Mouse (Mus musculus) R1 (cell line): Measurements from ENCODE around the gene Ascc1.

Source experiments
- DNase-seq: peaks from one replicate; pipeline ENCODE4 v3.0.0-alpha.2; 2018; ENCODE audit warnings: low read depth, low spot score

Ascc1 gene

DNA sequence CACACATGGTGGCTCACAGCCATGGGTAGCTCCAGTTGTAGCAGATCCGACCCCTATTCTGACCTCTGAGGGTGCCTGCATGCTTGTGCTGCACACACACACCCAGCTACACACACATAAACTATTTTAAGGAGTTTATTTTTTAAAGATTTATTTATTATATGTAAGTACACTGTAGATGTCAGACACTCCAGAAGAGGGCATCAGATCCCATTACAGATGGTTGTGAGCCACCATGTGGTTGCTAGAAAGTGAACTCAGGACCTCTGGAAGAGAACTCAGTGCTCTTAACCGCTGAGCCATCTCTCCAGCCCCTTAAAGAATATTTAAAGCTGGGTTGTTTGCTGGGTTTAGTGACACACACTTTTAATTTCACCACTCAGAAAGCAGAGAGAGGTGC is 16.7 kb downstream of the Ascc1 start:
- DNase-seq: no peak

DNA sequence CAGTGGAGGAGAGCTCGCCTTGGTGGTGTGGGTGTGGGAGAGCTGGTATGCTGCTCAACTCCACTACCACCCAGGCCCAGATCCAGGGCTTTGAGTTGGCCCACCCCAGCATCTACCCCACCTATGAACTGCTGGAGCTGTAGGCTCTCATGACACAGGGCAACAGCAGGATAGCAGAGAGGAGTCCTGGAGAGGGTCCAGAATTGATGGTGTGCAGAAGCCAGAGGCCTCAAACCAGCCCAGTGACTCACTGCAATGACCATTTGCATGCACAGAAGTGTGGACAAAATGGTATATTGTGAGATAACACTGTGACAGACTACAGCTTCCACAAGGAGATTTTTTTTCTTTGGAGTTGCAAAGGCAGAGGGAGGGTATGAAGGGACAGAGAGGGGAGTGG is 21.1 kb downstream of the Ascc1 start:
- no peak for DNase-seq

DNA sequence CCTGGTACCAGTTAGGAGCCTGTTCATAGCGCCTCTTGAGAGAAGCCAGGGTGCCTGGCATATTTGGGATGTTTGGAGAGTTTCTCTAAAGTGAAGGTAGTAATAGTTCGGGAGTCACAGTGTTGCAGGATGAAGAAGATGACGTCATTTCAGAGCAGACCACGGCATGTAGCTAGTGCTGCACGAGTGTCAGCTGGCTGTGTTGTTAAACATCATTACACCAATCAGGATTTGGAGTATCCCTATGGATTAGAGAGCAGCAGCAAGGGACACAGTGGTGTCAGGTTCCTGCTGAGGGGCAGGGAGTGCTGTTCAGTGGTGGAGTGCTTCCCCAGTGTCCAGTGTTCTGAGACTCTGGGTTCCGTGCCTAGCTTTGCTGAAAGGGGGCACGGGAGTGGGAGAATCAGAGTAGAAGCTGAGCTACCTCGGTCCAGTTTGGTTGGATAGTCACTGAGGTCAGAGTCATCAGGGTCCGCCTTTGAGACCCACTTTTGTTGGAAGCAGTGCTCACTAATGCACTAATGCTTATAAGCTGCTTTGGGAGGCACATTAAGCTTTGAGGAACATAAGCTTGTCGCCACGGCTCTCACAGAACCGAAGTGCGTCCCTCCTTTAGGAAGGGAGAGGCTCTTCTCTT is 24.3 kb downstream of the Ascc1 start:
- no peak for DNase-seq

DNA sequence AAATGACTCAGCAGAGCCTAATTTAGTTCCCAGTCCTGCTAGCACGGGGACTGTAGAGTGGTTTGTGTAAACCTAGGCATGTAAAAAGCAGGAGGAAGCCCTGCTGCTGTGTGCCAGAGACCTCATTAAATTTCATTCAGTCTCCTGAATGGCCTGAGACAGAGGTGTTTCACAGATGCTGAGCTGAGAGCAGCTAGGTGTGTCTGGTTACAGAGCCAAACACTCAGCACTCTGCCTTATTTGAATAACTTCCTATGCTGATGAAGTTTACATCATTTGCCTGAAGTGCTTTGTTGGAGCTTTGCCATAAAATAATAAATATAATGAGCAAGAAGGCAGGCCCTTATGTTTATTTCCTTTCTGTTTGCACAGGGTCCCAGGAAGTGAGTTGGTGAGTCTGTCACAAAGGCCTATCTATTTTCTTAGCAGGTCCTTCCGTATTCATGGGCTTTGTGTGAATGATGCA is 25.0 kb downstream of the Ascc1 start:
- no peak for DNase-seq

DNA sequence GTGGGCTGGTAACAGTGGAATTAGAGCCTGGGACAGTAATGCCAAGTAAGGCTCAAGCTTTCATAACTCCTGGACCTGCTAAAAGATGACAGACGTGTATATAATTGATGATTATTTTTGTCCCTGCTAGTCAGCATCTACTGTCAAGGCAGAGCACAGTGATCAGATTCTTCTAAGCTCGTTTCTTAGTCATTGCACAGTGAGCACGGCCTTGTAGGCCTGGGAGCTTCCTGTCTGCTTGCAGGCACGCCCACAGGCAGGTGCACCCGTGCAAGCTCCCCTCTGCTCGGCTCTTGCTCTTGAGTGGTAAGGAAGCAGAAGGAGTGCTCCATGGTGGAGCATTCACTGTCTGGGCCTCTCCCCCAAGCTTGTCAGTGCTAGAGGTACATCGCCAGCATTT is 25.6 kb downstream of the Ascc1 start:
- peak; percentile 30 for DNase-seq

DNA sequence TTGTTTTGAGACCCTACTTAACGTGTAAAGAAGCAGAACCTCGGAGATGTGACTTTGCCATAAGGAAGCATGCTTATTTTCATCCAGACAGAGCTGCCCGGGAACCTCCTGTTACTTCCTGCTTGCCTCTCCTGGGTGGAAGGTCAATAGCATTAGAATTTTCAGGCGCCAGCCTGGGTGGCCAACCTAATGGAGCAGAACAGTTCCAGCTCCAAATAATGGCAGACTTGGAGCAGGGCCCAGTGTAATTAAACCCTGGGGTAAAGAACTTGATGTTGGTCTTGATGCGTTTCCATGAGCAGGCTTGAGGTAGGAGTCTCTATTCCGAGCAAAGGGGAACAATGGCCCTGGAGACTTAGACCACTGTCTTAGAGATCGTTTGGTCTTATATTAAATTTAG is 26.4 kb downstream of the Ascc1 start:
- no peak for DNase-seq

DNA sequence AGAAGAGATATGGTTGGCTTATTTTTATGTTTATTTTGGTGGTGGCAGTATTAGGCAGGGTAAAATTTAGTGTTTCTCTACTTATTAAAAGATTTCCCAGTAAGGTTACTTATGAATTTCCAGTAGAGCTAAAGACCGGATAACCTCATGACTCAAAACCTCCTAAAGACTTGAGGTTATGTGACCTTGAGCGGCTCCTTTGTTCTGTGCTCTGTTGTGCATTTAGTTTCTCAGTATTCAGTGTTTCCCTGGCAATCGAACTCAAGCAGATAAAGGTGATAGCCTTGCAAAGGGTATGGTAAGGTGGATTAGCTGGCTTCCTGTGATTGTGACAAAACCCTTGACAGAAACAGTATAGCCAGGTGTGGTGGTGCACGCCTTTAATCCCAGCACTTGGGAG is 26.8 kb downstream of the Ascc1 start:
- peak; percentile 81 for DNase-seq

DNA sequence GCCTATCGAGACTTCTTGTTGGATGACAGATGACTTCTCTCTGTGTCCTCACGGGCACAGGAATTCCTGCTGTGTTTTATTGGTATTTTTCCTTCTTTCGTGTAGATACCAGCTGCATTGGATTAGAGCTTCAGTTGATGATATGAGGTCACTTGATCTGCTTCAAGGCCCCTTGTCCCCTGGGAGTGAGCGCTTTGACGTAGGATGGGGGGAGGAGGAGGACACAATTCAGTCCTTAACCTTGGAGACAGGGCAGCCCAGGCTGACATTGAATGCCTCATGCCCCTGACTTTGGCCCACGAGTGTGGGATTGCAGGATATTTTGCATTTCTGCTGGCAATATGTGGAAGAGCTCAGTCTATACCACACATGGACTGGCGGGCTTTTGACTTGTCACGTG is 29.0 kb downstream of the Ascc1 start:
- DNase-seq: no peak

DNA sequence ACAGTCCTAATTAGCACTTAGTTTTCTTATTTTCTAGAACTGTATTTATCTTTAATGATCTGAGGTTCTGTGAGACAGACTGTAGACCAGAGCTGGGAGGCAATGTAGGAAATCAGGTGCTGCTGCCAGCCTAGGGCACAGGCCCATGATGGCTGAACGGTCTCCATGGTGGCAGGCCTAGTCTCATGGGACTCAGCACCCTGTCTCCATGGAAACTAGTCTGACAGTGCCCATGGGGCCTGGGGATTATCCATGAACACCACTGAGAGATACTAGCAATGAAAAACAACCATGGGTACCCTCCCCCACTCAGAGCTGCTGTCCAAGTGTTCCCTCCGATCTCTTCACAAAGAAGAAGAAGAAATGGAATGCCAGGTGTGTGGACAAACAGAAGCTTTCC is 29.4 kb downstream of the Ascc1 start:
- DNase-seq: peak; percentile 72

DNA sequence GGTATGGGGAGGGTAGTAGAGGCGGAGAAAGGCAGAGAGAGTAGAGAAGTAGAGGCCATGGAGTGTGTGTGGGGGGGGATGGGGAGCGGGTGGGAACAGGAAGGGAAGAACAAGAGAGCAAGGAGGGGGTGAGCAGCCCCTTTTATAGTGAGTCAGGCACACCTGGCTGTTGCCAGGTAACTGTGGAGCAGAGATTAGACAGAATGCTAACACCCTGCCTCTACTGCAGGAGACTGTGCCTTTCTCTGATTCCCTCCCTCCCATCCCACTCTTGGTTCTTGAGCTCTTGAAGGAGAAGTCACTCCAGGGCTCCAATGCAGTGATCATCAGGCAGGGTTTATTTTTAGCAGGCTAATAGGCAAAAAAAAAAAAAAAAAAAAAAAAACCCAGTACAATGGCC is 30.0 kb downstream of the Ascc1 start:
- peak; percentile 86 for DNase-seq

DNA sequence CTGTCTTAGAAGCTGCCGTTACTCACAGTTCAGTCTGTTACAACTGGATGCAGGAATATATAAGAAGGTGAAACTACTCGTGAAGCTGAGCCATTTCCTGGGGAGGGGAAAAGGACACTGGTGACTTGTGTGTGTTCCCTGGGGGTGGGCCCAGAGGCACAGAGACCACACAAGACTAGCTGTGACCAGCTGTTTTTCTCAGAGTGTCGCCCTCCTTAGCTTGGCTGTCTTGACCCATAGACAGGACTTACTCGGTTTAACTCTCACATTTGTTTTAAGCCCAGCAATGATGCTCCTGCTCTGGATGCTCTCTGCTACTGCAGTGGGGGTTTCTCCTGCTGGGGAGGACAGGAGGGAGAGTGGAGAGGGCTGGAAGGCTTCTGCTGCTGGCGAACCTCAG is 30.5 kb downstream of the Ascc1 start:
- no peak for DNase-seq

DNA sequence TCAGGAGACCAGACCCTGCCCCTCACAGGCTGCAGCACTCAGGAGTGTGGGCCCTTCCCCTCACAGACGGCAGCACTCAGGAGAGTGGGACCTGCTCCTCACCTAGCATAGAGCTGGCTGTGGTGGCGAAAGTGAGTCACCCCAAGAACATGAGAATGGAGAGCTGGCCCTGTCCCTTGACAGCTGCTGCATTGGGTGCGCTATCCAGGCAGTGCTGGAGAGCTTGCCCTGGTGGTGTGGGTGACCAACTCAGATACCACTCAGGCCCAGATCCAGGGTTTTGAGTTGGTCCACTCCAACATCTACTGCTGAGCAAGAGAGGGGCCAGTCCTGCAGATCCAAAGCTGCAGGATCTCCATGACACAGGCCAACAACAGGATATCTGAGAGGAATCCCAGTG is 32.0 kb downstream of the Ascc1 start:
- DNase-seq: no peak

DNA sequence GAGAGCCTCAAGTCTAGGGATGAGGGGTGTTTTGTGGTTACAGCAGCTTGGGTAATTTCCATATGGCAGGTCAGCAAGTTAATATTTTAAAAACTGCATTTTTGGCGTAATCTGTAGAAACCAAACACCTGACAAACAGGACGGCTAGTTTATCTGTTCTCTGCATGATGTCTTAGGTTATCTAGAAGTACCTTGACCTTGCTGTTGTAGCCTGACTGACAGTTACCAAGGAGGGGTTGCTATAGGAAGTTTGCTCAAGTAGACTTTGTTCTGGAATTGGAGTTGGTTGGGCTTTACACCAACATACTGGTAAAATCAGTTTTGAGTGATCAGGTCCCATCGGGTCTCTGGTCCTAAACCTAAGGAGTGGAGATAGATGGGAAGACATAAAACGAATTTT is 33.1 kb downstream of the Ascc1 start:
- DNase-seq: no peak

DNA sequence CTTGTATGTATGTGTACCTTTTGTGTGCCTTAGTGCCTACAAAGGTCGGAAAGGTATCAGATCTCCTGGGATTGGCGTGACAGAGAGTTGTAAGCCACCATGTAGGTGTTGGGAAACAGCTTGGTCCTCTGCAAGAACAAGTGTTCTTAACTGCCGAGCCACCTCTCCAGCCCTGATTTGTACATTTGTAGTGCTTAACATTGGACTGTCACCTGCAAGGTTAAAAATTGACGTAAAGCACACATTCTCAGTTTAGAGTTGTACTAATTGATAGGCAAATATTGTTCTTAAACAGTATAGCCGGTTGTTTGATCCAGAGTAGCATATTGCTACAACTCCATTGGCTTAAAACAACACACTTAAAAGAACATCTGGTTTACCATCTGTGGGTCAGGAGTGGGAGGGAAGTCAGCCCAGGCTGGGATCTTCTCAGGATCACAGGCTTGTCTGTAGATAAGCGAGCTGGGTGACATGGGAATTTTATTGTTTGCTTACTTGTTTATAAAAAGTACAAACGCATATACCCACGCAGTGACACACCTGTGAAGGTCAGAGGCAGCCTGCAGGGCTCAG is 39.8 kb downstream of the Ascc1 start:
- DNase-seq: no peak

DNA sequence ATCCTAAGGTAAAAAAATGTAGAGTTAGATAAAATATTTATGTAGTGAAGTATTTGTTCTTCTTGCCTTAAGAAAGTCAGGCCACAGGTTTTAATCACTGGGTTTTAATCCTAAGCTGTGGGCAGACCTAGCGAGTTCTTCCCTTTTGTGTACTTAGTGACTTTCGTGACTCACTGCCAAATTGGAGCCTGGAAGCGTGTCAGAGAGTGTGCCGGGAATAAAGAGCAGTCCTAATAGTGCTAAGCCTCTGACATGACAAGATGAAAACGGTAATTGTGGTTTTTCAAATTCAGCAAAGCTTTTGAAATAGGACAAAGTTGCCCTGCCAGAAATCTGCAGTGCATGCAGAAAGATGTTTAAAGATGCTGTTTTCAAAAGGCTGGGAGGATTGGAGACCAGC is 44.1 kb downstream of the Ascc1 start:
- DNase-seq: no peak

DNA sequence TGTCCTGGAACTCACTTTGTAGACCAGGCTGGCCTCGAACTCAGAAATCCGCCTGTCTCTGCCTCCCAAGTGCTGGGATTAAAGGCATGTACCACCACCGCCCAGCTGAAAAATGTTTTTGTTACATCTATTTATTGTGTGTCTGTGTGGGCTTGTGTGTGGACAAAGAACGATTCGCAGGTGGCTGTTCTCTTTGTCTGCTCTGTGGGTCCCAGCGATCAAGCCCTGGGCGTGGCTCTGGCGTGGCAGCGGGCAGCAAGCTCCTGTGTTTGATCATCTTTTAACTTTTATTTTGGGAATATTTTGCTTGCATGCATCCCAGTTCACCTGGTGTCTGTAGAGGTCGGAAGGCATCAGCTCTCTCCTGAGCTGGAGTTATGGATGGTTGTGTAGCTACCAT is 48.0 kb downstream of the Ascc1 start:
- DNase-seq: peak; percentile 67

DNA sequence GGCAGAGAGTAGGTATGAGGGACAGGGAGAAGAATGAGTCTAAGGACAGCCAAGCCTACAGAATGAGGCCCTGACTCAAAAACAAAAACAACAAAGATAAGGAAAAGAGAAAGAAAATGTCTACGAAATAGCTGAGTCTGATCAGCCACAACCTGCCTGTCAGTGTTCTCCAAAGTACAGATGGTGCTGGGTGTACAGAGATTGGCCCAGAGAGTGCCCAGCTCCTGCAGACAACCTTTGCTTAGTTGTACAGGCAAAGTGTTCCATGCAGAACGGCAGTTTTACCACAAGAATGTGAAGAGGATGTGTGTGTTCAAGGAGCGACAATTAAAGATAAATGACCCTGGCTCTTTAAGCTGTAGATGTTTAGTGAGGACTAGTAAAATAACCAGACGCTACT is 50.5 kb downstream of the Ascc1 start:
- no peak for DNase-seq

DNA sequence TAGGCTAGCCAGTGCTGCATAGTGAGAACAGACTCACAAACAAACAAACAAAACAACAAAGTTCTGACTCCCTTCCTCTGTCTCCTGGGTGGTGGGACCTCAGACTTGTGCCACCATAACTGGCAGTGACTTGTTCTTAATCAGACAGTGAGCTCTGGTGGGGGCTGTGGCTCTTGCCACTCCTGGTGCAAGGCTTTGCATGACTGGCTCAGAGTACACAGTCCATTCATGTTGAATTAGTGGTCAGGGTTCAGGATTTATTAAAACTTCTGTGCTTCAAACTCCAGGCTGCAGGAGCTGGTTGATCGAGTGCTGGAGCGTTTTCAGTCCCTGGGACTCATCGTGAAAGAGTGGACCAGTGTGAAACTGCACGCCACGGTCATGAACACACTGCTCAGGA is 59.6 kb downstream of the Ascc1 start:
- no peak for DNase-seq

DNA sequence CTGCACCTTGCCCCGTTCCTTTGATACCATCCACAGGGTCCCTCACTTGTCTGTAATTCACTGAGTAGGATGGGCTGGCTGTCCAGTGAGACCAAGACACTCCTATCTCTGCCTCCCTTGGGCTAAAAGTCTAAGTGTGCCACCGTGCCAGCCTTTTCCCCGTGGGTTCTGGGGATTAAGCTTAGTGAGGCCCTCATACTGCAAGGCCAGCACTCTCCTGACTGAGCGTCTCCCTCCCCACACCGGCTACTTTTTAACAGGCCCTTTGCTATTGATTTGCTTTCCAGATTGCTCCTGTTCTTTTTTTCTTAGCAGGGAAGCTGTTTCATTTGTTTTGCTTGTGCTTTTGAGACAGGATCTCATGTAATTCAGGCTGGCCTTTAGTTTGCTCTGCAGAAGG is 60.3 kb downstream of the Ascc1 start:
- no peak for DNase-seq

DNA sequence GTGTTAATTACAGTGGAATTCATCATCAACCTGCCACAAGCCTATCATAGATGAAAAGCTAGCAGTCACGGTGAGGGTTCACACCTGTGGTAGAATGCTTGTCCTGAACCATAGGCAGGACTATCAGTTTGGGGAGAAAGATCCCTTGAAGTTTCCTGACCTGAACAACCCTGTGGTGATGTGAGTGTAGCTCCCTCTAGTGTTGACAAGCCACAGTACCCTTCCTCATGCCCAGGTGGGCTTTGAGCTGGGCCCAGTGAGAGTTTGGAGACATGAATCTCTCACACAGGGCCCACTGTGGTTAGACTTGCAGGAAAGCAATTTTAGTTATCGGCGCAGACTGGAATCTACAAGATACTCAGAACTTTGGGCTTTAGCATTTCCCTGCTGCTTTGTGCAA is 63.9 kb downstream of the Ascc1 start:
- peak; percentile 59 for DNase-seq

DNA sequence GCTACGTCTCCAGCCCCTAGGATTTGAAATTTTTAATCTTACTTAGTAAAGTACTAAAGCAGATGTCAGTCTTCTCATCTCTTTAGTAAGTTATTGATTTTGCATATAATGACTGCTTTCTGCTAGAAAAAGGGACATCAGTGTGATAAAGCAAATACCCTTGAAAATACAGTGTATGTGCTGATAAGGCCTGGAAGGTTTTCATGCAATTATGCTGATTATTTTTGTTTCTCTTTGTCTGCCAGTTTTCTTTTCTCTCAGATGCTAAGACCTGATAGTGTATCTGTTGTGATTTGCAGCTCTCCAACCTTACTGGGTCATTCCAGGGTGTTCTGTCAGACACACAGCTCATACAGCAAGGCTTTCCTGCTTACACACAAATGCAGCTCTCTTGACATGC is 72.6 kb downstream of the Ascc1 start:
- DNase-seq: no peak

DNA sequence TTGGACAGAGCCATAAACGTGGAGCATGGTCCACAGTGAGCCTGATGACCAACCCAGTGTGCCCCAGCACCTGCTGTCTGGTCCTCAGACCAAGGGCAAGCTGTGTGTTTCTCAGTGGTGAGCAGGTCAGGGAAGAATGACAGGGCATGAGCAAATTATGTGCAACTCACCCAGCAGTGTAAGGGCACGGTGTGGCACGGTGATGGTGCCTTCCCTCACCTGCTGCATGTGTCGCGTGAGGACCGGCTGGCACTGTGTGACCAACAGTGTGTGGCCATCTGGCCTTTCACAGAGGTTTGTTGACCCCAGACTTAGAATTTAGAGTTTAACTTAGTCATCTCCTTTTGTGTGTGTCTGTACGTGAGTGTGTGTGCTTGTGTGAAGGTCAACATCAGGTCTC is 74.6 kb downstream of the Ascc1 start:
- no peak for DNase-seq

DNA sequence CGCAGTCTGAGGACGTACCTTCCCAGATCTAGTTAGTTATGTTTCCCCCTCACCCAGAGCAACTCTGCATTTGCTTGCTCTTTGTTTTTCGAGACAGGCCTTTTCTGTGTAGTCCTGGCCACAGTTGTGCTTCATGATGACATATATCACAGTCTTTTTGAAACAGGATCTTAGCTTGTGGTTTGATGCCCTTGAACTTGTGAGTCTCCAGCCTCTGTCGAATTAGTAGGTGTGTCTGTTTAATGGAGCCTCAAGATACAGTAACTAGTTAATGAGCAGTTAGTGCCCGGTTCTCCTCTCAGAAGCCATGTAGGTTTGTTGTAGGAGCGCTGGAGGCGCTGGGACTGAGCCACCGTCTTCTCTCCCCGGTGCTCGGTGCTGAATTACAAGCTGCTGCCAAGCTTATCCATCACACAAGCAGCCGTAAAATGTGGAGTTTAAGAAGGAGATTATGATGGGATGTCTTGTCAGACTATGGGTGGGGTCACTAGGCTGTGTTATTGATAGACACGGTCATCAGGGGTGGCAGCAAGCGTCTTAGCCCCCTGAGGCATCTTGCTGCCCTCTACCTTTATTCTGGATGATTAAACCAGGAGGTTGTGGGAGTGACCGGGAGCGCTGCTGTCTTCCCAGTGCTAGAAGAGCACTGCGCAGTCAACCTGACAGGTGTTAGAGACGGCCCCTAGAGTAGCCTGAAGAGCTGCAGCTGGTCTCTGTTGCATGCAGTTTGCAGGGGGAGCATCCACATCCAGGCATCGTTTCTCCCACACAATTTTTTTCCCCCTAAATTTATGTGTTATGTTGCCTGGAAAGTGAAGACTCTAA is 75.3 kb downstream of the Ascc1 start:
- DNase-seq: no peak
